Mouse (Mus musculus) cerebellum, adult 8-10 months (tissue): Measurements from ENCODE around the gene Tle6.
A peak's percentile ranks its signal among the peaks of the same experiment; 100 is the strongest.

Experiments used
- DNase-seq: peaks from one replicate; pipeline ENCODE4 v3.0.0; 2022

The Tle6 gene

GRCm38 (mm10) chr10:81560719-81561459 is 40.0 kb downstream of the Tle6 start:
- DNase-seq = no peak

GRCm38 (mm10) chr10:81559627-81560539 is 41.0 kb downstream of the Tle6 start:
- peak; percentile 67 for DNase-seq

- peak; percentile 82 for DNase-seq
Measured at GRCm38 (mm10) chr10:81559163-81559626, 41.7 kb downstream of the Tle6 start, which contains the start of gene Aes. Gene Aes (plus strand): TSS chr10:81559488.

GRCm38 (mm10) chr10:81557491-81557890 is 43.4 kb downstream of the Tle6 start:
- DNase-seq = no peak

- no peak for DNase-seq
Measured at GRCm38 (mm10) chr10:81556282-81556681, 44.6 kb downstream of the Tle6 start.

GRCm38 (mm10) chr10:81553807-81554755 is 46.8 kb downstream of the Tle6 start:
- DNase-seq = no peak

GRCm38 (mm10) chr10:81553232-81553631 is 47.6 kb downstream of the Tle6 start:
- no peak for DNase-seq

- DNase-seq = peak; percentile 78
Measured at GRCm38 (mm10) chr10:81551597-81552102, 49.2 kb downstream of the Tle6 start.

- no peak for DNase-seq
Measured at GRCm38 (mm10) chr10:81550257-81550656, 50.6 kb downstream of the Tle6 start.

- no peak for DNase-seq
Measured at GRCm38 (mm10) chr10:81548944-81549343, 51.9 kb downstream of the Tle6 start.

- no peak for DNase-seq
Measured at GRCm38 (mm10) chr10:81546788-81547571, 53.9 kb downstream of the Tle6 start.

- DNase-seq = no peak
Measured at GRCm38 (mm10) chr10:81546332-81546731, 54.5 kb downstream of the Tle6 start.

GRCm38 (mm10) chr10:81545161-81545747 is 55.6 kb downstream of the Tle6 start, which contains the start of gene Gna11:
Gene Gna11 (minus strand): TSS chr10:81545190.
- peak; percentile 100 for DNase-seq

- DNase-seq = peak; percentile 61
Measured at GRCm38 (mm10) chr10:81544296-81545160, 56.3 kb downstream of the Tle6 start.

- DNase-seq = no peak
Measured at GRCm38 (mm10) chr10:81543633-81544032, 57.2 kb downstream of the Tle6 start.

GRCm38 (mm10) chr10:81542727-81543460 is 58.0 kb downstream of the Tle6 start:
- no peak for DNase-seq

GRCm38 (mm10) chr10:81541803-81542202 is 59.1 kb downstream of the Tle6 start:
- no peak for DNase-seq

GRCm38 (mm10) chr10:81541363-81541762 is 59.5 kb downstream of the Tle6 start:
- no peak for DNase-seq
